Mouse (Mus musculus) cerebellum, adult 9-10 months (tissue): ENCODE measurements around the gene Snw1.

ENCODE experiments used
- DNase-seq: peaks from one replicate; pipeline ENCODE4 v3.0.0; 2022

Gene Snw1

DNA sequence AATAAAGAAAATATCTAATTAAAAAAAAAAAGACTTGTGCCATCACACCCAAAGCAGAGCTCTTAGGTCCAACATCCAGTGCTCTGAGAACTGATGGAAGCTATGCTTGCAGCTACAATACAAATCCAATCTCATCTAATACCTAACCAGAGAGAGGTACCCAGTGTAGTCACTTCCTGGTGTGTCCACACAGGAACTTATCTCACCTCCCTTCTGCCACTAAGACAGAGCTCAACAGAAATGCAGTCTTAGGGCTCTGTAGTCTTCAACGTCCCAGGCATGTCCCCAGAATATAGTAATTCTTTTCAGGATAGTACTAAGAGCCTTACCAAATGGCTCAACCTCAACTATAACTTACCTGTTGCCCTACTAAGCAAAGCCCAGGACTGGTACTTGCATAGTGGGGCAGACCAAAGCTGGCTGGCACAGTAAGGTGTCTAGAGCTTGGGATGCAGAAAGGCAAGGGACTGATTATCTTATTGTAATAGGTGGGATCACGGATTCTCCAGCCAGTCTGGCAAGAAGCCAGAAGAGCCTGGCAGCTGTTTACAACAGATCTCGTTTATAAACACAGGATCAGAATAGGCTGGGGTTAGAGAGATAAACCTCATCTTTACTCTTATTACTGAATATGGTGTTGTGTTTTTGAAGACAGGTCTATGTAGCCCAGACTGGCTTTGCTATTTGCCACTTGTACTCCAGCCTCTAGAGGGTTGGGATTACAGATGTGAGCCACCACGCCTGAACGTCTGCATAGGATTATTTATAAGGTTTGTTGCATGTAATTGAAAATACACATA, 50.2 kb downstream of the Snw1 start:
- no peak for DNase-seq

DNA sequence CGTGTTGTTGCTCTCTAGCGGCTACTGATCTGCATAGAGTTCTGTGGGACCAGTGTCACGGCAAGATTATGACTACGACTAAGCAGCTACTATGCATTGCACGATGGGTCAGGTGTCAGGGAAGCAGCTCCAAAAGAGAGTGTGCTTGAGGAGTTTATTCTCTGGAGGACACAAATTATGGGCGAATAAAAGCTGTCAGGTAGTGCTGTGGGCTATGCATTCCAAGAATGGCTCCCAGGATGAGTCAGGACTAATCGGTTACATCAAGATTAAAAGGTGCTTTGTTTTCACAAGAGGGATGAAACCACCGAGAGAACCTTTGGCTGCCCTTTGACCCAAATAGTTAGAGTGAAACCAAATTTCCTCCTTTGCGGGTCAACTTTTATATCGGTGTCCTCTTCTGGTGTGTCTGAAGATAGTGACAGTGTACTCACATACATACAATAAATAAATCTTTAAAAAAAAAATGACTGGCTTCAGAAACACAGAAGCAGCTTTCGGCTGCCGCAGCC, 52.0 kb downstream of the Snw1 start:
- DNase-seq = no peak

DNA sequence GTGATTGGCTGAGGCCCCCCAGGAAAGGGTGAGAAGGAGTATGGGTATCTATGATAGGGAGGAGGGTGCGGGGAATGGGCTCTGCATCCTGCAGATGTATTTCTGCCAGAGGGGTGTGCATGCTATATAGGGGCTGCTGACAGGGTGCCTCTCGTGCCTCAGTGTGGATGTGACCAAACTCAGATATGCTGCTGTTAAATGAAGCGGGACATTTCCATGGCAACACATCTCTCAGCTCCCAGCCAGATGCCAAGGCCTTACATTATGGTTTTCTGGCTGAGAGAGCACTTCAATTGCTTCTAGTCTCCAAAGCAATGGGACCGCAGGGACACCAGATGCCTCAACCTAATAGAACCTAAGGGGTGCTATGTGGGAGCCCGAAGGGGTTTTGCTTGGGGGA, 53.2 kb downstream of the Snw1 start:
- no peak for DNase-seq

GRCm38 (mm10) chr12:87416690-87417089, 55.4 kb downstream of the Snw1 start:
- peak; percentile 42 for DNase-seq

DNA sequence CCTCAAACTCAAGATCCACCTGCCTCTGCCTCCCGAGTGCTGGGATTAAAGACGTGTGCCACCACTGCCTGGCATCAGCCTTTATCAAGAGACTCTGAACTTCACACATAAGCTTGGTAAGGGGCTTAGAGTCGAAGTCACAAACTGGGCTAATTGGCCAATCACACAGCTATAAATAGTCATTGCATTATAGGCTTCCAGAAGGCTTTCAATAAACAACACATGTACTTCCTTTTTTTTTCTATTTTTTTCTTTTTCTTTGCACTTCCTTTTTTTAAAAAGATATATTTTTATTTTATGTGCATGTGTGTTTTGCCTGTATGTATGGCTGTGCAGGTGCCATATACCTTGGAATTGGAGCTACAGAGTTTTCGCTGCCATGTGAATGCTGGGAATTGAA, 56.7 kb downstream of the Snw1 start:
- no peak for DNase-seq

DNA sequence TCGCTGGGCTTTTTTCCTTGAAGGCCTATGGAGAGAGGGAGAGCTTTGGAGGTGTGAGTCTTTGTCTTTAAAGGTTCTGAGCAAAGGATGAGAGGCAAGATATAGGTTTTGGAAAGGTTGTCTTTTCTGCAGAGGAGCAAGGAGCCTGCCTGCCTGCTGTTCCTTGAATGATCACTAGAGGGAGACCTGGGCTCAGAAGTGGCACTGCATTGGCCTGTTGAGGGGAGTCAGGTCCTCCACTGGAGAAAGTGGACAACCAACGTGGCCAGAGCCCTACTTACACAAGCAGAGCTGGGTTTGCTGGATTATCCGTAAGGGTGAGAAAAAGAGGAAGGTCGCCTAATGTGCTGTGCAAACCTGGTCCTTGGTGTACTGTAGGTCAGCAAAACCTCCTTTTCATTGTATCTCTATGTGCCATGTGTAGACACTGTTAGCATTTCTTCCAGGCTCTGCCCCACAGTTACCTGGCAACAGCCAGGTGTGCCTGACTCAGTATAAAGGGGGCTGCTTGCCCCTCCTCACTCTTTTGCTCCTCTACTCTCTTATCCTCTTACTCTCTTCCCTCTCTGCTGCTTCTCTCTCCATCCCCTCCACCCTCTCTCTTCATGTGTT, 58.8 kb downstream of the Snw1 start:
- DNase-seq = peak; percentile 55

- DNase-seq = no peak
These were observed 61.1 kb downstream of the Snw1 start for GRCm38 (mm10) chr12:87410999-87411398.

DNA sequence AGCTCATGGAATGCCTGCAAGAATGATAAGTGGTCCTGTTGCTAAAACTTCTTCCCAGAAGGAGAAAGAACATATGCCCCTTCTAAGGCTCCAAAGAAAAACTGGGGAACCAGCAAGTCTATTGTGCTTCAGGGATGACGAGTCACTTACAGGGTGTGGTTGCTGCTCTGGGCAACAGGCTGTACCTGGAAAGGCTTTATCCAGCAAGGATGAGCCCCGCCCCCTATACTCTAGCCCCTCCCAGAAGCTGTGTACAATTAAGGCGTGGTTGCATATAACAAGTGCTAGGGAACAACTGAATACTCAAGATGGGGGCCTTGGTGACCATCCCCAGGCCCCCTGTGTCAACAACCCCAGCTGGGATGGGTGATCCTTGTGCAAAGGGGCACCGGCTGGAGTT, 63.0 kb downstream of the Snw1 start:
- no peak for DNase-seq

GRCm38 (mm10) chr12:87407869-87408605, 64.0 kb downstream of the Snw1 start:
- DNase-seq = no peak

GRCm38 (mm10) chr12:87405721-87406120, 66.4 kb downstream of the Snw1 start:
- DNase-seq = no peak

GRCm38 (mm10) chr12:87405165-87405564, 66.9 kb downstream of the Snw1 start:
- no peak for DNase-seq

GRCm38 (mm10) chr12:87401883-87402282, 70.2 kb downstream of the Snw1 start:
- DNase-seq = no peak

DNA sequence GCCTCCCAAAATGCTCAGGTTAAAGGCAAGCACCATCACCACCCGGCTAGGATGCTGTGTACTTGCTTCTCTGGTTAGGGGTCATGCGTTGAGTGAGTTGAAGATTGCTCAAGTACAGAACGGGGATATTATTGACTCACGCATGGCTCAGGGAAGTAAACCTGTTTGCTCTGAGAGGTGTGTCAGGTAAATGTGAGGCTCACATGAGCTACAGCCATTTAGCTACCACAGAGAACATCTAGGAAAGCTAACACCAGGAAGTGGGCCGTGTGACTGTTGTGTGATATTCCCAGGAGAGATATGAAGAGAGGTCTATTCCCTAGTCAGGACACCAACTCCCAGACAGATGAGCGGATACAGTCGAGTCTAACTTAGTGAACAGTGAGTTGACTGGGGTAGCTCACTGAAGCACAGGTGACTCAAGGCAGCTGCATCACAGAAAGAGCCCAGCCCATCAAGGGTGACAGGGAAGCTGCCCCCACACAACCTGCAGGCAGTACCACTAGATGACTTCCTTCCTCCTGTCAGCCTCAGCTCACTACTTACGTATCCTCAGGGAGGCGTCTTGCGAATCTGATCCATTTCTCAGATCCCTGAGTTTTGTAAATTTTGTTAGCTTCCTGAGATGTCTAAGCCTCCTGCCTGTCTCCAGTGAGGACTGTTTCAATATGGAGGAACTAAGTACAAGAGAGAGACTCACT, 72.8 kb downstream of the Snw1 start:
- DNase-seq = no peak
